15 mouse cellular contexts compared by ENCODE assay signal in the genomic region with DNA sequence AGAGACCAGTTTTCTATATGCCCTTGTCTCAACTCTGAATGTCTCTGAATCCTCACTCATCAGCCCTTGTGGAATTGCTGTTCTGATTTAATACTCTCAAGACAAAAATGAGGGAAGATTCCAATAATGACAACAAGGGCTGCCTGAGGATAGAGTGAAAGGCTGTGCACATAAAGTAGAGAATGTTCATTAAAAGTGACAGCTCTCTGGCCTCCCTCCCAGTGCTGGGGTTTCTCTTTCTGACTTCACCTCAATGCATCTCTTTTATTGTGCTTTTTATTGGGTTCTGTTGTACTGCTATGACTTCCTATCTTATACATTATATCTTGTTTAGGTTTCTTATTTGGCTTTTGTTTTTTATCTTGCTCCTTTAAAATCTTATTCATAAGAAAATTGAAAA.
"Had no signal": no experiment of that assay in that cellular context is flagged by ENCODE, and none has a peak within 500 bp of the region (broad histone marks: within the 10 kb centered on the region; RNA-seq: fewer than 3 reads in every experiment).

No protein-coding gene starts in this region.

- DNase-seq: kidney, adult 9 months; kidney, postnatal 10 days; kidney, postnatal 4 days; lung, adult 2 months; lung, postnatal 4 days; thymus, postnatal 4 days had no signal

- H3K4me3 ChIP-seq: layer of hippocampus, adult 2 months; limb, embryonic 13.5 days; liver, embryonic 15.5 days; midbrain, embryonic 10.5 days; myocyte had no signal

- H3K4me1 ChIP-seq: limb, embryonic 13.5 days; liver, embryonic 15.5 days; midbrain, embryonic 10.5 days had no signal

- ATAC-seq: intestine, postnatal 0 days; lung, postnatal 0 days had no signal

- H3K9ac ChIP-seq: limb, embryonic 13.5 days; liver, embryonic 15.5 days had no signal

- H3K36me3 ChIP-seq: limb, embryonic 13.5 days; liver, embryonic 15.5 days; midbrain, embryonic 10.5 days had no signal

- H3K4me2 ChIP-seq: limb, embryonic 13.5 days; liver, embryonic 11.5 days; liver, embryonic 15.5 days had no signal

- H3K9me3 ChIP-seq: limb, embryonic 13.5 days; liver, embryonic 15.5 days; midbrain, embryonic 10.5 days had no signal

- H3K27ac ChIP-seq: layer of hippocampus, adult 2 months; limb, embryonic 13.5 days; liver, embryonic 15.5 days; midbrain, embryonic 10.5 days; stomach, postnatal 0 days had no signal

- H3K27me3 ChIP-seq: limb, embryonic 13.5 days; liver, embryonic 15.5 days had no signal
